Comparison of ENCODE assay signal across 8 mouse cellular contexts in the genomic region with DNA sequence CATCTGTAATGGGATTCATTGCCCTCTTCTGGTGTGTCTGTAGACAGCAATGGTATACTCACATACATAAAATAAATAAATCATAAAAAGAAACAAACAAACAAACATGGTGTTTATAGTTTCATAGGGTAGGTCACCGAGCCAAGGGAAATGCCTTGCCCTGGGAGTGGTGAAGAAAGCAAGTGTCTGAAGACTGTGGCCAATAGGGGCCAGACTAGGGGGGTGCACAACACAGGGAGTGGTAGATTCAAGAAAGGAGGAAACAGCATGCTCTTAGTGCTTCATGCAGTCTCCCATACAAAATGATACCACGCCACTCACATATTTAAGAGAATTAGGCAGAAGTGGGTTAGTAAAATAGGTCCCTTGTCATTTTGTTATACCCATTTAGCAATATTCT. TPM values are rescaled to one million over a fixed set of nuclear protein-coding genes. Genes with fewer than 3 reads are reported as not detected.
A peak's percentile ranks its signal among the peaks of the same experiment; 100 is the strongest.
DNase-seq lines count a peak whose midpoint lies in the region; ATAC-seq and TF ChIP-seq lines count a peak whose summit lies in the region.

No protein-coding gene starts in this region.

- no peak for ATAC-seq in limb, embryonic 14.5 days (ENCODE audit: low FRiP score, low read depth)
- ATAC-seq in stomach, postnatal 0 days (ENCODE audit: low FRiP score, low TSS enrichment), result no peak

- whole genome bisulfite sequencing in cerebellum, adult 2 months, result 100% methylated on average over 2 of the region's 2 CpGs
- WGBS in thymus, adult 2 months, result 100% methylated on average over 2 of the region's 2 CpGs
- WGBS in limb, embryonic 14.5 days, result 96% methylated on average over 2 of the region's 2 CpGs
- 97% methylated on average over 2 of the region's 2 CpGs for WGBS in stomach, postnatal 0 days

- peaks cover 5% of the 10 kb centered on the region; the same call in 1 of the 2 replicates for H3K4me1 ChIP-seq in cerebellum, adult 2 months (ENCODE audit: control insufficient read depth, insufficient read depth, low read length)
- peaks cover 8% of the 10 kb centered on the region for H3K4me1 ChIP-seq in thymus, adult 2 months (replicated peaks; ENCODE audit: control insufficient read depth, insufficient read depth, low read length)
- H3K4me1 ChIP-seq in limb, embryonic 14.5 days (ENCODE audit: control insufficient read depth, insufficient read depth, low read length), result peaks cover 14% of the 10 kb centered on the region
- H3K4me1 ChIP-seq in stomach, postnatal 0 days (replicated peaks; ENCODE audit: control insufficient read depth, insufficient read depth), result peaks cover 5% of the 10 kb centered on the region; the same call in 1 of the 2 replicates

- TF ChIP-seq POLR2A in cerebellum, adult 2 months (IDR thresholded peaks at IDR 0.05; ENCODE audit: borderline replicate concordance, insufficient read depth, low read length), result no peak
- TF ChIP-seq POLR2A in thymus, adult 2 months (IDR thresholded peaks at IDR 0.05; ENCODE audit: control insufficient read depth, extremely low read depth, insufficient read depth, low read length, poor library complexity), result no peak
- TF ChIP-seq POLR2A in limb, embryonic 14.5 days (IDR thresholded peaks at IDR 0.05; ENCODE audit: borderline replicate concordance, extremely low read depth, insufficient read depth, insufficient read length), result no peak

- peak overlapping the region; percentile 88; the same call in 1 of the 2 replicates for H3K9ac ChIP-seq in limb, embryonic 14.5 days (ENCODE audit: low read depth, low read length, severe bottlenecking)
- no peak overlapping the region for H3K9ac ChIP-seq in stomach, postnatal 0 days (ENCODE audit: low read length)

- DNase-seq in cerebellum, adult 9-10 months, result peak; percentile 21
- no peak for DNase-seq in cerebellum, adult 2 months
- peak; percentile 1 for DNase-seq in thymus, adult 2 months
- no peak for DNase-seq in thymus, postnatal 10 days (ENCODE audit: low spot score in 2 of 2)
- no peak for DNase-seq in limb, embryonic 14.5 days (ENCODE audit: low spot score)
- no peak for DNase-seq in stomach, postnatal 0 days (ENCODE audit: low spot score)
- DNase-seq in yolk sac, embryonic 10.5 days (ENCODE audit: low spot score), result no peak
- no peak for DNase-seq in urinary bladder, postnatal 14 days (ENCODE audit: low spot score)

- H3K27ac ChIP-seq in cerebellum, adult 2 months (ENCODE audit: insufficient read depth, low read length), result no peak overlapping the region
- no peak overlapping the region for H3K27ac ChIP-seq in thymus, adult 2 months (ENCODE audit: control insufficient read depth, insufficient read depth, low read length)
- no peak overlapping the region for H3K27ac ChIP-seq in limb, embryonic 14.5 days (replicated peaks; ENCODE audit: low read depth, low read length)
- H3K27ac ChIP-seq in stomach, postnatal 0 days (replicated peaks), result no peak overlapping the region

- no peak for TF ChIP-seq EP300 in stomach, postnatal 0 days (optimal IDR thresholded peaks at IDR 0.05)

- no peaks in the 10 kb centered on the region for H3K9me3 ChIP-seq in limb, embryonic 14.5 days (ENCODE audit: control insufficient read depth, low read length)
- H3K9me3 ChIP-seq in stomach, postnatal 0 days (ENCODE audit: control insufficient read depth, low read length), result no peaks in the 10 kb centered on the region

- no peak for TF ChIP-seq CTCF in cerebellum, adult 2 months (IDR thresholded peaks at IDR 0.05; ENCODE audit: borderline replicate concordance, insufficient read depth, low read depth, low read length)
- no peak for TF ChIP-seq CTCF in thymus, adult 2 months (IDR thresholded peaks at IDR 0.05; ENCODE audit: borderline replicate concordance, control insufficient read depth, extremely low read depth, insufficient read depth, low read length, poor library complexity)
- TF ChIP-seq CTCF in stomach, postnatal 0 days (IDR thresholded peaks at IDR 0.05; ENCODE audit: low read depth), result peak; percentile 6; the same call in 1 of the 2 replicates

- H3K27me3 ChIP-seq in cerebellum, adult 2 months (ENCODE audit: control insufficient read depth, insufficient read depth, low read length), result no peaks in the 10 kb centered on the region
- H3K27me3 ChIP-seq in thymus, adult 2 months (ENCODE audit: control insufficient read depth, insufficient read depth, low read length), result no peaks in the 10 kb centered on the region
- no peaks in the 10 kb centered on the region for H3K27me3 ChIP-seq in limb, embryonic 14.5 days (ENCODE audit: control insufficient read depth, insufficient read depth, low read length)
- no peaks in the 10 kb centered on the region; the same call in 1 of the 2 replicates for H3K27me3 ChIP-seq in stomach, postnatal 0 days (ENCODE audit: control insufficient read depth, insufficient read depth, low read length)

- H3K4me3 ChIP-seq in cerebellum, adult 2 months (replicated peaks; ENCODE audit: insufficient read depth, low read depth, low read length), result no peak overlapping the region
- H3K4me3 ChIP-seq in thymus, adult 2 months (ENCODE audit: control insufficient read depth, insufficient read depth, low read length), result no peak overlapping the region
- peak overlapping the region; percentile 93 for H3K4me3 ChIP-seq in limb, embryonic 14.5 days (replicated peaks; ENCODE audit: low read length)
- H3K4me3 ChIP-seq in stomach, postnatal 0 days (ENCODE audit: low read depth, low read length), result peak overlapping the region; percentile 86

- H3K36me3 ChIP-seq in thymus, adult 2 months (ENCODE audit: control insufficient read depth, insufficient read depth, low read length), result no peaks in the 10 kb centered on the region
- H3K36me3 ChIP-seq in limb, embryonic 14.5 days (ENCODE audit: control insufficient read depth, insufficient read depth, low read length), result peaks cover 8% of the 10 kb centered on the region; the same call in 1 of the 2 replicates
- H3K36me3 ChIP-seq in stomach, postnatal 0 days (ENCODE audit: control insufficient read depth, insufficient read depth, low read length), result no peaks in the 10 kb centered on the region

- H3K4me2 ChIP-seq in limb, embryonic 14.5 days (replicated peaks; ENCODE audit: low read depth, low read length, severe bottlenecking), result peak overlapping the region; percentile 74
- H3K4me2 ChIP-seq in stomach, postnatal 0 days (replicated peaks; ENCODE audit: low read depth), result peak overlapping the region; percentile 80

RNA-seq across cellular contexts. Expression of a gene that starts 0.6 kb away (rescaled TPM):
- 57.4 and 59.6 TPM in 2 replicates for polyA plus RNA-seq in cerebellum, adult 2 months (2012; rRNA removed)
- polyA plus RNA-seq in thymus, adult 2 months (2012; rRNA removed), result 18.0 and 20.8 TPM in 2 replicates
- 37.2 and 46.8 TPM in 2 replicates for polyA plus RNA-seq in limb, embryonic 14.5 days (2012; rRNA removed)
- 101 and 117 TPM in 2 replicates for polyA plus RNA-seq in limb, embryonic 14.5 days (2014; fragmentation: Nextera tagmentation; extraction: Ambion mirVana)
- polyA plus RNA-seq in stomach, postnatal 0 days (2015; fragmentation: Nextera tagmentation; extraction: Ambion mirVana), result 75.4 and 86.2 TPM in 2 replicates

RNA-seq across cellular contexts. Expression of a gene that starts 11.8 kb away (rescaled TPM):
- polyA plus RNA-seq in cerebellum, adult 2 months (2012; rRNA removed), result not detected in 2 replicates
- 0.01 and 0.03 TPM in 2 replicates for polyA plus RNA-seq in thymus, adult 2 months (2012; rRNA removed)
- not detected in 2 replicates for polyA plus RNA-seq in limb, embryonic 14.5 days (2012; rRNA removed)
- polyA plus RNA-seq in limb, embryonic 14.5 days (2014; fragmentation: Nextera tagmentation; extraction: Ambion mirVana), result not detected in 2 replicates
- not detected in 2 replicates for polyA plus RNA-seq in stomach, postnatal 0 days (2015; fragmentation: Nextera tagmentation; extraction: Ambion mirVana)

Comparison
In these comparisons a context has a peak if more than half of its experiments do, and no peak if none do; other contexts are left out.
1. DNase-seq: peak in cerebellum, adult 9-10 months (single experiment) and thymus, adult 2 months (single experiment); none in cerebellum, adult 2 months (0 of 2), thymus, postnatal 10 days (0 of 2), limb, embryonic 14.5 days (single experiment), stomach, postnatal 0 days (single experiment), yolk sac, embryonic 10.5 days (single experiment) and urinary bladder, postnatal 14 days (single experiment).
2. H3K4me3 ChIP-seq: peak in limb, embryonic 14.5 days (single experiment) and stomach, postnatal 0 days (single experiment); none in cerebellum, adult 2 months (single experiment) and thymus, adult 2 months (single experiment).